Mouse (Mus musculus) CH12.LX (cell line): ENCODE results near the gene Vmn1r222.
"Not testable (repeated sequence)": the region's sequence is repeated elsewhere in the genome, so short reads cannot be mapped to it uniquely, and the experiment has no call there.

Experiments used
- CHD2 ChIP-seq: IDR thresholded peaks from 2 replicates; pipeline ENCODE4 v1.6.1; 2011; ENCODE audit warnings: low read length, improper control_type of control experiment
- CTCF ChIP-seq, 2 experiments: IDR thresholded peaks in 1 of 2; conservative IDR thresholded peaks in 1 of 2; 2 replicates each; pipeline ENCODE4 v1.5.1; 2011 to 2012; ENCODE audit warnings: low read depth in 2 of 2, low read length in 2 of 2, improper control_type of control experiment in 1 of 2, inconsistent platforms in 1 of 2, mild to moderate bottlenecking in 1 of 2, moderate library complexity in 1 of 2
- ETS1 ChIP-seq: conservative IDR thresholded peaks from 2 replicates; pipeline ENCODE4 v1.6.1; 2012; ENCODE audit warnings: low read depth, mild to moderate bottlenecking, inconsistent platforms, low read length, improper control_type of control experiment, moderate library complexity
- JUND ChIP-seq: conservative IDR thresholded peaks from 2 replicates; pipeline ENCODE4 v1.6.1; 2011; ENCODE audit warnings: low read depth, low read length, improper control_type of control experiment
- KAT2A ChIP-seq: IDR thresholded peaks from 2 replicates; pipeline ENCODE4 v1.6.1; 2012; ENCODE audit warnings: low read length, improper control_type of control experiment, inconsistent platforms; ENCODE audit not compliant: insufficient replicate concordance
- MXI1 ChIP-seq: IDR thresholded peaks from 2 replicates; pipeline ENCODE4 v1.6.1; 2011; ENCODE audit warnings: mild to moderate bottlenecking, low read depth, low read length, improper control_type of control experiment
- POLR2A ChIP-seq: IDR thresholded peaks from 2 replicates; pipeline ENCODE4 v1.6.1; 2011; ENCODE audit warnings: low read depth, mild to moderate bottlenecking, improper control_type of control experiment, low read length
- RAD21 ChIP-seq: IDR thresholded peaks from 2 replicates; pipeline ENCODE4 v1.6.1; 2011; ENCODE audit warnings: low read depth, mild to moderate bottlenecking, low read length, improper control_type of control experiment, moderate library complexity
- SMC3 ChIP-seq: IDR thresholded peaks from 2 replicates; pipeline ENCODE4 v1.6.1; 2011; ENCODE audit warnings: low read depth, low read length, improper control_type of control experiment
- UBTF ChIP-seq: IDR thresholded peaks from 2 replicates; pipeline ENCODE4 v1.6.1; 2012; ENCODE audit warnings: low read depth, mild to moderate bottlenecking, inconsistent platforms, low read length, improper control_type of control experiment, moderate library complexity
- ZC3H11A ChIP-seq: IDR thresholded peaks from 2 replicates; pipeline ENCODE4 v1.6.1; 2012; ENCODE audit warnings: low read depth, mild to moderate bottlenecking, inconsistent platforms, low read length, improper control_type of control experiment
- ZMIZ1 ChIP-seq: IDR thresholded peaks from 2 replicates; pipeline ENCODE4 v1.6.1; 2012; ENCODE audit warnings: low read depth, mild to moderate bottlenecking, inconsistent platforms, low read length, improper control_type of control experiment
- ZNF384 ChIP-seq: IDR thresholded peaks from 2 replicates; pipeline ENCODE4 v1.6.1; 2012; ENCODE audit warnings: low read depth, low read length, improper control_type of control experiment, inconsistent platforms

GRCm38 (mm10) chr13:23268606-23269005 is 32.9 kb upstream of the Vmn1r222 start:
- not testable (repeated sequence) for TF ChIP-seq POLR2A; SMC3; ZNF384; ZMIZ1; MXI1; CTCF (conservative IDR thresholded peaks at IDR 0.05 in 1 of 2, IDR thresholded peaks at IDR 0.05 in 1 of 2; ENCODE audit: low read depth in 2 of 2, low read length in 2 of 2); ETS1; KAT2A; UBTF; JUND; RAD21; CHD2; ZC3H11A
